Mouse (Mus musculus): ENCODE data around the gene Ctla4. TPM values are rescaled to one million over a fixed set of nuclear protein-coding genes. Genes with fewer than 3 reads are reported as not detected.
A peak's percentile ranks its signal among the peaks of the same experiment; 100 is the strongest.

The Ctla4 gene
- total RNA-seq (2021) = 1 to 10 TPM in 1 of 2 experiments, under 1 TPM in 1; 1.00 to 1.1 TPM

DNA sequence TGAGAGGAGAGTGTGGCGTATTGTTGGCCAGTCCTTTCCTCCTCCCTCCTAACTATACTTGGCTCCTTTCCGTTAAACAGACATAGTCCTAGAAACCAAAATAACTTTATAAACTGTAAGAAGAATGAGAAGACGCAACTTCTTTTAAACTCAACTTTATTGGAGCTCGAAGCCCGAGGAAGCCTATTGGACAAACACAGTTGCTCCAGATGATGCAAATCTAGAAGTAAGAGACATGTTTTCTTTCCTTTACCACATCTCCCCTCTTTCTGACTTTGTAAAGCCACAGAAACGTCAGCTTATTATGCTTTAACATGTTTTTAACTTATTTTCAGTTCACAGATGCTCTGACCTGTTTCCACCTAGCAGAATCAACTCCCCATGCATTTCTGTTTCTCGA is at the start of gene Ctla4:
Gene Ctla4, plus strand, starts transcription at position 20 of the 400 bp plus-strand sequence.
- intact Hi-C loops (cut with DNase I) = no loop called here
- no peak for DNase-seq

DNA sequence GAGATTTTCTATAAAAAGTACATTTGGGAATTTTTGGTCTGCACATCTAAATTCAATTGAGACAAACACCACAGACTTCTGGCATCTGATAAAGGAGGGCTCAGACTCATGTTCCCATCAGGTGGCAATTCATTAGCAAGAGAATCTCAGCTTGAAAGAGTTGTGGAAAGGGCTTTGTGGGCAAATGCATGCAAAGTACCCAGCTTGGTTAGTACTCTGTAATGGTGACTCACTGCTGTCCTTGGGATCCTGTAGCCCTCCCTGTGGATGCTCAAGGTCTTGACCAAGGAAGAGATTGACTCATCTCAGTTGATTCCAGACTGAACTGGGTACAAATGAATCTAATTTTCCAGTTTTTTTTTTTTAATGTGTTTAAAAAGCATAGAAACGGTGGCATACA is 47.6 kb upstream of the Ctla4 start:
- intact Hi-C loops (cut with DNase I) = no loop called here
- DNase-seq = no peak

DNA sequence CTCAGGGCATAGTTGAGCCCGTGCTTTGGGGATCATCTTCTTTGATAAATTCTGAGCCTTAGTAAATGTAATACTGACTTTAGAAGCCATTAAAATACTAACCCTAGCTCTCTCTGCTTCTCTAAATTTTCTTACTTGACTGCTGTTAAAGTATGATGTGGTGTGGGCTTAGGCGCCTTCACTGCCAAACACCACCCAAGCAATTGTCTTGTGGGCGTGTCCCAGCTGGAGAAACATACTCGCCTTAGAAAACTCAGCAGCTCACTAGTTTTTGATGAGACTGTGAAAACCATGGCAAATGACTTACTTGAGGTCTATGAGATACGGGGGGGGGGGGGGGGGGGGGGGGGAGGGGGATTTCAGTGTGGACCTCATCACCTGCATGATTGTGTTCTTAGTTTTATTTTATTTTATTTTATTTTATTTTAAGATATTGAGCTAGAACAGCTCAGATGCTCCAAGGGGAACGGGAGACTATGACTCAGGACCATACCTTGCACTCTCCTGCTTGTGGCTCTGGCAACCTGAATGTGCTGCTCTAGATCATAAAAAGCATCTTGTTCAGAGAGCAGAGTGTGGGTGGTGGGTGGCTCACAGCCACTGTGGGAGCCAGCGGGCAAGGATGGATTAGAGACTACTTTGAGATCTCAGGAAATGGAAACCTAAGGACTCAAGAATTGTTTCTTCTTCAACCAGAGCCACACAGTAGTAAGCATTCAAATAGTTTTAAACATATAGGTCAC is 41.3 kb upstream of the Ctla4 start:
- no peak for DNase-seq
- intact Hi-C loops (cut with DNase I) = no loop called here

DNA sequence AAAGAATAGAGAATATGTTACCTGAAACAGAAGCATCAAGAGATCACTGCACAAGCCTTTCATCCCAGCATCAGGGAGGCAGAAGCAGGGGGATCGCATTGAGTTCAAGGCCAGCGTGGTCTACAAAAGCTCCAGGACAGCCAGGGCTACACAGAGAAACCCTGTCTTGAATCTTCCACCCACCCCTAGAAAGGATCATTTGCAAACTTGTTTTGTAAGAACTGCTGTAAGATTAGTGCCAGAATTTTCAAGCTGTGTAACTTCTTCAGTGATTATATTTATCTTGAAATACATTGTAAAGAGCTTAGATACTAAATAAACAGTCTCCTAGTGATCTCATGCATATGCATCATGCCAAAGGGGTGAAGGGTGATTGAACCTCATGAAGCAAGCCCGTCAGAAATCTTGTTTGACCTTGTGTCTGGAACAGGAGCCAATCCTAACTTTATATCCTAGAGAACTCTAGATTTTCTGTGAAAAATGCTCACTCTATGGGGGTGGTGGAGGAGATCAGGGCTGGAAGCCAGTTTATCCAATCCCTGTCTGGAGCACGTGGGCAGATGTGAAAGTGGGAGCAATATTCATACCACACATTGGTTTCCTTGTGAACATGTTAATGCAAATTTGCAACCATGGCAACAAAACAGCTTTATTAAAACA is 40.1 kb upstream of the Ctla4 start:
- no peak for DNase-seq
- intact Hi-C loops (cut with DNase I) = no loop called here

DNA sequence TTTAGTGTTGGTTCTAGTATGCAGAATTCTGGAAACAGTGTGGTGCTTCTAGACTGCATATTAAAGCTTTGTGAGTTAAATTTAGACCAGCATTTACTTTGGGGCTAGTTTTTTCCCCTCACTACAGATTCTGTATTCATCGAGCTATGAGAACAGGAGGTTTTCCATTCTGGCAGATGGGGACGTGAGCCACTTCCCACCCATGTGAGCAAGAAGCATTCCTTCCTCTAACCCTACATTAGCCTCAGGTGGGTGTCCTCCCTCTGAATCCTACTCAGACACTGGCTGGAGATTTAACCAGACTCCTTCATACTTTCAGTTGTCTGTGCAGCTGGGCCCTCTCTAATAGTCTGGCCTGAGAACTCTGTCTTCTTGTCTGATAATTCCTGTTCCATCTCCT is 37.7 kb upstream of the Ctla4 start:
- intact Hi-C loops (cut with DNase I) = no loop called here
- no peak for DNase-seq

DNA sequence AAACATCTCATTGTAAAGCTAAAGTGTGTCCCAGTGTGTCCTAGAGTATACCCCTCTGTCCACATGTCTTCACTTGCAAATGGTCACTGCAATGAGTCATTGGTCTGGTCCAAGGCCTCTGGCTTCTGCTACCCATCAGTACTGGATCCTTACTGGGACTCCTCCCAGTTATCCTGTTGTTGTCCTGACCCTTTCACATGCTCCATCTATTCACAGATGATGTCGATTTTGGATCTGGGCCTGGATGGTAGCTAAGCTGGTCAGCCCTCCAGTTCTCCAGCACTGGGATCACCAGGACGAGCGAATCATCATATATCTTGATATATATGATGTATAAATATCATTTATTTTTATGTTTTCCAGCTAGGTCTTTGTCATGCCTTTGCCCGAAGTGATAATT is 37.0 kb upstream of the Ctla4 start:
- DNase-seq = no peak
- intact Hi-C loops (cut with DNase I) = no loop called here

DNA sequence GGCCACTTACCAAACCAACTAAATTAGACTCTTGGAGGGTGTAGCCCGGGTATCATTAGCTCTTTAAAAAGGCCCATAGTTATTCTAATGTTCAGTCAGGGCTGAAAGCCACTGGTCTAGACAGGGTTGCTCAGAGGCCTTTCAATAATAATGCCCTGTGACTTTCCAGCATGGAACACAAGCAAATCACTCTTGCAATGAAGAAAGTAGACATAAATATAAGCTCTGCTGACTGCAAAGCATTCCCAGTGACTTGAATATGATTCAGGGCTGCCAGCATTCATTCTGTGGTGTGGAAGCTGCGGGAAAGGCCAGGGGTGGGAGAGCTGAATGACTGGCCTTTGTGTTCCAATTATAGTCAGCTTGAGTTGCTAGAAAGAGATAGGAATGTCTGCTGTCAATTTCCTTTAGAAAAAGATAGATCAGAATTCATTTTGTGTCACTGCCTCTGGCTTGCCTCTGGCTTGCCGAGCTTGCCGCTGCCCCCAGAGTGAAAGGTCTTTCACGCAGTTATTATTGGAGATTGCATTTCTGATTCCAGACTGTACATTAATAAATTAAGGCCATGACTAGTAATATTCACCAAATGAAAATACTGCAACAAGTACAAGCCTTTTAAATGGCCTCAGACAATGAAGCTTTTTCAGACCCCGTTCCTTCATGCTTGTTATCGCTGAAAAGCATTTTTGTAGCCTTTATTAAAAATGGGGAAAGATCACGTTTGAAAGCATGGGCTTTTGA is 35.6 kb upstream of the Ctla4 start:
- DNase-seq = no peak
- intact Hi-C loops (cut with DNase I) = no loop called here

DNA sequence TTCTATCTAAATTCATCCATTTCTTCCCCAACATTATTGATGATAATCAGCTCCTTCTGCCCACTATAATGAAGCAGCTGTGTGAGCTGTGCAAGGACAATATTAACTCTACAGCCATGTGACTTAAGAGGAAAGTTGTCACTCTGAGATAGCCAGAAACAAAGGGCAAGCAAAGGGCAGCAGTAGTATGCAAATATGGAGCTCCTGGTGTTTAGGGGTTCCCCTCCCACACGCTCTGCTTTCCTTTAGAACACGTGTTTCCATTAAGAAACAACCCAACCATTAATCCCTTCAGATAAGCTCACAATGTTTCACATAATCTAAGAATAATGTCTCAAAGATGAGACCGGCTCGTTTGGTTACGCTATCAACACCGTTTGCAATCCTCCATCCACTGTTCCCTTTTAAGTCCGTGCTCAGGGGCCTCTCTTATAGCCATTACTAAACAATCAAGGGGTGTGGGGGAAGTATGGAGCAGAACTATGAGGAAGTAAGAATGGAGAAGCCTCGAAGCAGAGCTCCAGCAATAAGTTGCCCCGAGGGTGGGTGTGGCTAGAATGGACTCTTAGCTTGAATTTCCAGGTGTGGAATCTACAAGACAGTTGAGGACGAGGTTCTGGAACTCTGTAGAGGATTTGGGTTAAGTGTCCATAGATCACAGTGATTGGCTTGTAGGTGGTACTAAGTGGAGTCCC is 34.6 kb upstream of the Ctla4 start:
- intact Hi-C loops (cut with DNase I) = no loop called here
- no peak for DNase-seq

DNA sequence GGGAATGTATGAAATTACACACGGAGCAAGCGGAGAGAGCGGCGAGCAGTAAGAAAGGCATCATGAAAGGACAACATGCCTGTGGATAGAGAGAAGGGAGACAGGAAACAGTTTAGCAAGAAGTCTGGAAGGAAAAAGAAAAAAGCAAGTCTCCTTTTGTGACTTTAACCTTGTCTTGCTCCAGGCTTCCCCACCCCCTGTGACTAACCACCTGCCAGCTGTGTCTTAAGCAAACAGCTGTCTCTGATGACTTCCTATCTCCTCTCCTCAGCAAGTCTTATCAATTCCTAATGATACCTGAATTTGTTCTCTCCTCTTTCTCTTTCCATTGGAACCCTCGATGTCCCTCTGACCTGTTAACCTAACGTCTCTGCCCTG is 34.0 kb upstream of the Ctla4 start:
- intact Hi-C loops (cut with DNase I) = no loop called here
- DNase-seq = no peak

DNA sequence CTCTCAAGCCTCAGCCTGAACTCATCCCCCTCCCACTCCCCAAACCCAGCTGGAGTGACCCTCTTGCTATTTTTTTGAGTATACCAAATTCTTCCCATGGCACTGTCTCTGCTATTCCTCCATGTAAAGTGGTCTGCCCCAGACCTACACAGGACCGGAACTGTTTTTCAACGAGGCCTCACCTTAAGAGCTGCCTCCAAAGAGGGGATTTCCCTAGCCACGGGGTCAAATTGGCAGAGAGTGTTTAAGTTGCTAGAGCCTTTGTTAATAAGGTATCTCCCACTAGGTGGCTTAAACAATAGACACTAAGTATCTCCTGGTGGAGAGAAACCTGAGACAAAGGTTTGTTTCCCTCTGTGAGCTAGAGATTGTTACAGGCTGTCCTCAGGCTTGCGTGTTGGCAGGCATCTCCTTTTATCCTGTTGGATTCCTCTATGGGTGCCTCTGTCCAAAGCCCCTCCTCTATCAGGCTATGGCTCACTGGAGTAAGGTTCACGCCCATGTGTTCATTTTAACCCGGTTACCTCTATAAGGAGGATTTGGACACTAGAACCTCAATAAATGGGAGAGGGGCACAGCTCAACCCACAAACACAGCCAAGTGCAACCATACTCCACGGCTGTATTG is 33.4 kb upstream of the Ctla4 start:
- intact Hi-C loops (cut with DNase I) = no loop called here
- DNase-seq = no peak

DNA sequence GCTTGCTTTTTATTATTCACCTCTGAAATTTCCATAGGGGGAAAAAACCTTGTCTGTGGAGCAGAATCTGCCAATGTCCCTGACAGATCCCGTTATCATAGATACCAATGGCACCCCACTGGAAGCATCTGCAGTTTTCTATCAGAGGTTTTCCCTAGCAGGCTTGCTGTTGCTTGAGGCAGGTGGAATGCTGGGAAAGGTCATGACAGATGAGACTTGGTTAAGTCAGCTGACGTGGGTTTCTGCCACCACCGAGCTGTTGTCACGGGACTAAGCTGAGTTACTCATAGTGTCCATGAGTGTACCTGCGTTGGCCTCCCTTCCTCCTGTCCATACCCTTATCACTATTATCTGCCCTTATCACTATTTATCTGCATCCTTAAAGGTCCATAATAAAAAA is 32.8 kb upstream of the Ctla4 start:
- intact Hi-C loops (cut with DNase I) = no loop called here
- no peak for DNase-seq

DNA sequence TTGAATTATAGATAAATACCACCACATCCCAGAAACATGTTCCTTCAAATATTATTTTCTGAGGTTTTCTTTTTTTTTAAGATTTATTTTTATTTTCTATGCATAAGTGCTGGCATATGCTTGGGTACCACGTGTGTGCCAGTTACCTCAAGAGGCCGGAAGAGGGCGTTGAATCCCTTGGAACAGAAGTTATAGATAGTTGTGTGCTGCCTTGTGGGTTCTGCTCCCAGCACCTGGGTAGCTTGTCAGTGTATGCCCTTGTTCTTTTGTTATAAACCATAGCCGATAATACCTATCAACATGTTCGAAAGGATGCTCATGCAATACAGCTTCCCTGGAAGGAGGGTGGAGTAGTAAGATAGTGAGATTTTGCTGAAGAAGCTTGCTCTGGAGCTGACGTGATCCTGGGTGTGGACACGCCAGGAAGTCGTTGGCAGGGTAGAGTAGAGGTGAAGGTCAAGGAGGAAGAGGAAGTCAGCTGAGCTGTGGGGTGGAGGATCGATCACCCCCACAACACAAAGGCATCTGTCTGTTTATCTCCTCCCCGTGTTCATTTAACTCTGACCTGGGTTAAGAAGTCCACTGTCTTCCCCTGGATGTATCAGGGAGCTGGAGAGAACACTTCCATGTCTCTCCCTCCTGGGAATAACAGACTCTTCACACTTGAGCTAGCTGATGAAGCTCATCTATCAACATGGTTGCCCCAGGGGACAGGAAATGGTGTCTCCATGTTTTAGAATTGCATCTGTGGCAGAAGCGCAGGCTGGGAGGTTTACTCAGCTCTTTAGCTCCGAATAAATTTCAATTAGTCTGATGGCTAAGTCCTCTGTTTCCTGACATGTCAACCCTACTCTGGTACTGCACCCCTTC is 29.2 kb upstream of the Ctla4 start:
- DNase-seq = peak in 1 of 2 experiments; percentile 22
- intact Hi-C loops (cut with DNase I) = loop anchor here (5.0 kb wide), 1 partner anchor 45 kb away; no protein-coding TSS in a partner anchor

DNA sequence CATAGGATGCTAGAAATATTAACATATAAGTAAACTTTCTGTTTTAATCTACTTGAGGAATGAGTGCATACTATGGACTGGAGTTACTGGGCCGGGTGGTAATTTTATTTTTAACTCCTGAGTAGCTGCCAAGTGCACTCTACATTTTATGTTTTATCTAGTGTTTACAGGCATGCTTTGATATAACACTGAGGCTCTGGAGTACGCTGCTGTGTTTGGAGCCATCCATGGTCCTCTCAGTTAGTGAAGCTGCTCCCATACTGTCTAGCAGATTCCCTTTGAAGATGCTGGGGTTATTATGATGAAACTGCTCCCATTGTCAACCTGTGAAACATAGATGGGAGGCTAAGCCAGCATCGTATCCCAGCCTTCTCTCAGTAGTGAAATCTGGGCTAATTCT is 27.6 kb upstream of the Ctla4 start:
- intact Hi-C loops (cut with DNase I) = loop anchor here (5.0 kb wide), 1 partner anchor 47 kb away; no protein-coding TSS in a partner anchor
- DNase-seq = no peak

DNA sequence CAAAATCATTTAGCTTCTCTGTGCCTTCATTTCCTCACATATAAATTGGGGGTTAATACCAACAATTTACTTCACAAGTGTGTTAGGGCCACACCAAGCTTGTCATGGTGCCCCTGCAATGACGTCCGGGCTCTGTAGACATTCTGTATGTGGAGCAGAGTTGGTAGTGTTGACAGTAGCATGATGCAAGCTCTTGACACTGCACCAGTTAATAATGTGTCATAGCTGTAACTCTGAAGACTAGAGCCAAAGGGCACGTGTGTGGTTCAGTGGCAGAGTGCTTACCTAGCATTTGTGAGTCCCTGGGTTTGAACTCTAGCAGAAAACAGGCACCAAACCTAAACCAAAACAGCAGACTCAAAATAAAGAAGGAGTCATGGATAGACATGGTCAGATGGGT is 27.0 kb upstream of the Ctla4 start:
- intact Hi-C loops (cut with DNase I) = loop anchor here (1.0 to 10.0 kb wide), 9 partner anchors 48 to 675 kb away; partner anchors contain the start of genes Cd28, Cyp20a1 and Nbeal1

DNA sequence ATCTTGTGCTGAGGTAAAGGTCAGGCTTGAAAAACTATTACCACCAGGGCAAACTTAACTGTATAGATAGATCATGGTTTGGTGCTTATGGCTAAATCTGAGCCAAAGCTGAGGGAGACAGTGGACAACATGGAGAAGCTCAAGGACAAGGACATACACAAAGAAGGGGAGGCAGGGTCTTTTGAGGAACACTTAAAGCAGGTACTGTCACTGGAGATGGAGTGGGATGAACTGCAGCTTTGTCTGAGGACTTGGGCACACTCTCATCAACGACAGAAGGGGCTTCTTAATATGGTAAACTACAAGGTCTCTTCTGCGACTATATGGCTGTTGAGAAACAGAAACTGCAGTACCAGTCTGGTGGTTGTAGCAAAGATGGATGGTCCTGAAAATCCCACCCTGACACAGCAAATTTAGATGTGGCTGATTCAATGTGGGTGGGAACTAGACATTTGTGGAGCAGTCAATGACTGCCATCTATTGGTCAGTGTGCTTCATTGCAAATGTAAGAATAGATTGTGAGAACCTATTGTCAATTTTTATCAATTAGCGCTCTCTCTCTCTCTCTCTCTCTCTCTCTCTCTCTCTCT is 26.3 kb upstream of the Ctla4 start:
- intact Hi-C loops (cut with DNase I) = loop anchor here (1.0 to 10.0 kb wide), 8 partner anchors 123 to 676 kb away; partner anchors contain the start of genes Cd28, Cyp20a1 and Nbeal1
- peak; percentile 35 to 62 for DNase-seq

More for the DNA sequence above, 27.0 kb upstream of the Ctla4 start:
- DNase-seq = no peak

DNA sequence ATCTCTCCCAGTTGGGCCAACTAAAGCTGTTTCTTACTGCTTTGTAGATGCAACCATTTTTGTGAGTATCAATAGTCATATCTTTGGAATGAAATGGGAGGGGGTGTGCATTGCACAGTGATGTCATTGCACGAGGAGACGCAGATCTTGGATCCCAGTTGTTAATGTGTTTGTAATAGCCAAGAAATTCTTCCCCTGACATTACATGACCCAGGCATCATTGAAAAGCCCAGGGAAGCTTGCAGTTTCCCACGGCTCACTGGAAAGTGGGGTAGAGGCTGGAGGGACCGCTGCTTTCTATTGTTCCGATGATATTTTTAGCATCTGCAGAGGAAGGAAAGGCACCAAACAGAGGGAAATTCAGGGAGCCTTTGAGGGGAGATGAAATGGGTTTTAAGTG is 25.8 kb upstream of the Ctla4 start:
- intact Hi-C loops (cut with DNase I) = loop anchor here (1.0 to 10.0 kb wide), 8 partner anchors 124 to 676 kb away; partner anchors contain the start of genes Cd28, Cyp20a1 and Nbeal1
- DNase-seq = peak; percentile 11 to 29

DNA sequence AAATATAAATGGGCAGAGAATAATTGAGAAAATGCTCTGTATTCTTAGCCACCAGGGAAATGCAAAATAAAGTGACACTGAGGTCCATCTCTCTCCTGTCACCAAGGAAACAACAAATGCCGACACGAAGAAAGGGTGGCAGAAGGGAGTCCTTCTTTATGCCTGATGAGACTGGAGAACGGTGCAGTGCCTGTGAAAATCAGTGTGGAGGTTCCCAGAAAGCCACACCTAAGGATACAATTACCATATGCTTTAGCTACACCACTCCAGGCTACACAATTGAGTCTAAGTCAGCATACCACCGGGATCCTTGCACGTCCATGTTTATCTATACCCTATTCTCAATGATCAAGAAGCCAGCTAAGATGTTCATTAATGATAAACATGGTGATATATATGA is 25.4 kb upstream of the Ctla4 start:
- no peak for DNase-seq
- intact Hi-C loops (cut with DNase I) = loop anchor here (2.0 to 10.0 kb wide), 7 partner anchors 124 to 677 kb away; partner anchors contain the start of genes Cd28, Cyp20a1 and Nbeal1

DNA sequence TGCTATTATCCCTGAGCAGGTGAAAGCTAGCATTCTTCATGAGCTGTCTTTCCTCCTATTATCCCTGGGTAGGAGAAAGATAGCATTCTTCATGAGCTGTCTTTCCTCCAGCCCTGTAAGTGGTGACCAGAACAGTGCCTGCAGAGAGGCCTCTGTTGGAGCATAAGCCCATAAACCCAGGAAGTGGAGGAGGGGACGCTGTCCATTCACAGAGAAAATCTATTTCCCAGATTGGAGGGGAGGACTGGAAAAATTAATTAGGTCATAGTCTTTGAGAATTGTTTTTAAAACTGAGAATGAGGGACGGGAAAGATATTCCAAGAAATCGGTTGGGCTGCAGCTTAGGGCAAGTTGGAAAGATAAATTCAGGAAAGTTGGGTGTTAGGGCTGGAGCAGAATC is 24.3 kb upstream of the Ctla4 start:
- DNase-seq = no peak
- intact Hi-C loops (cut with DNase I) = loop anchor here (5.0 to 10.0 kb wide), 5 partner anchors 125 to 678 kb away; partner anchors contain the start of genes Cd28, Cyp20a1 and Nbeal1

Data from heart, postnatal 36 days (tissue).